Mouse (Mus musculus) embryonic facial prominence, embryonic 12.5 days (tissue): ENCODE results near the gene Qpctl. TPM values are rescaled to one million over a fixed set of nuclear protein-coding genes. Genes with fewer than 3 reads are reported as not detected.

Experiments
- ATAC-seq: fragments of 200-750 bp; cut with Nextera tagmentation; 2 replicates; pipeline ENCODE4 v1.8.0; 2017; ENCODE audit not compliant: insufficient number of reproducible peaks, insufficient read depth, low FRiP score, low TSS enrichment
- H3K27ac ChIP-seq: fragments of 300-500 bp; sonication (generic); 2 replicates; pipeline ENCODE4 v1.5.1; 2016; ENCODE audit warnings: mild to moderate bottlenecking
- H3K27me3 ChIP-seq: fragments of 300-500 bp; sonication (generic); 2 replicates; pipeline ENCODE4 v1.6.1; 2016; ENCODE audit warnings: mild to moderate bottlenecking, moderate library complexity
- H3K36me3 ChIP-seq: fragments of 300-500 bp; sonication (generic); 2 replicates; pipeline ENCODE4 v1.6.1; 2016; ENCODE audit warnings: mild to moderate bottlenecking
- H3K4me1 ChIP-seq: fragments of 300-500 bp; sonication (generic); 2 replicates; pipeline ENCODE4 v1.6.1; 2016
- H3K4me2 ChIP-seq: fragments of 300-500 bp; sonication (generic); replicated peaks from 2 replicates; pipeline ENCODE4 v1.6.1; 2016; ENCODE audit warnings: mild to moderate bottlenecking, moderate library complexity
- H3K4me3 ChIP-seq: fragments of 300-500 bp; sonication (generic); 2 replicates; pipeline ENCODE4 v1.5.1; 2016; ENCODE audit warnings: mild to moderate bottlenecking
- H3K9ac ChIP-seq: fragments of 300-500 bp; sonication (generic); 2 replicates; pipeline ENCODE4 v1.6.1; 2016; ENCODE audit warnings: mild to moderate bottlenecking, moderate library complexity
- H3K9me3 ChIP-seq: fragments of 300-500 bp; sonication (generic); 2 replicates; pipeline ENCODE4 v1.6.1; 2016; ENCODE audit warnings: mild to moderate bottlenecking, moderate library complexity
- WGBS: fragments of 180-500 bp; shearing (Covaris S2); methylation state at CpG from one replicate; pipeline ENCODE4 v1.1.7; 2016; 5-methylcytosine and 5-hydroxymethylcytosine counted together
- polyA plus RNA-seq: library from polyadenylated mRNA; unstranded; fragments of >200 nt; fragmentation: Nextera tagmentation; extraction: Ambion mirVana; gene quantifications from 2 replicates; pipeline ENCODE4 v1.2.1, GENCODE M21; 2016

Qpctl gene
- polyA plus RNA-seq, 1 experiment from 2014 or later: 17.4 TPM

DNA sequence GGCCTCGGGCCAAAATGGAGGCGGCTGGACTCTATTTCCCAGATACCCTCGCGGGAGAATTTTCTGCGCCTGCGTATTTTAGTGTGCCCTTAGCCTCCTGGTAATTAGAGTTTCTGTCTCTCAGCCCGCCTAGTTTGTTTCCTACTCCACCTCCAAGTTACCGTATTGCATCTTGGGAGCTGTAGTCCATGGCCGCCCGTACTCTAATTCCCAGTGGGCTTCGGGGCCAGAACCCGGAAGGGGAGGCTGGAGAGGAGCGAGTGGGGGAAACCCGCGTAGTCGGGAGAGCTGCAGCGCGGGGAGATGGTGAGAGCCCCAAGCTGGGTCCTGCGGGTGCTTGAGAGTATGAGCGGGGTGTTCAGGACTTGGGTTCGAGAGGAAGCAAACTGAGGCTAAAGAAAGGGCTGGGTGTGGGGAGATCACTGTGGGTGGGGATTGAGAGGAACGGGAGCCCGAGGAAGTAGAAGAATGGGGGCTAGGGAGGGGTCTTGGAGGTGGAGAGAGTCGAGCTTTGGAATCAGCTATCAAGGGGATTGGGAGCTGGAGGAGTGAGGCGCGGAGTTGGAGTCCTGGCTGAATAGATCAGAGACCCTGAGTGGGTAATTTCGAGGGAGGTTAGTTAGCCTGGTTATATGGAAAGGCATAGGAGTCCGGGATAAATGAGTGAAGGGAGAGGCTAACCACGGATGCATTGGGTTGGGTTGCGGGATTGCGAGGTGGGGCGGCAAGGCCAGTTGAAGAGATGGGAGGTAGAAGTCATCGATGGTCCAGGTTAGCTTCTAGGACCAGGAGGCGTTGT is 29.3 kb downstream of the Qpctl start, which contains the start of gene Fbxo46:
Gene Fbxo46 (plus strand): TSS at position 229 of the 799 bp plus-strand sequence.
- Histone ChIP-seq H3K4me3 (peak within 1 kb of the TSS; percentile 68), H3K4me1 (peaks cover 21% of the 10 kb centered on the region), H3K27me3 (no peaks in the 10 kb centered on the region), H3K9ac (peak within 1 kb of the TSS; percentile 70), H3K9me3 (0 out of 2 replicates have a peak, but pooled peaks cover 2% of the 10 kb centered on the region), H3K36me3 (no peaks in the 10 kb centered on the region), H3K27ac (0 out of 2 replicates have a peak within 1 kb of the TSS, but pooled peaks have one; percentile 30), H3K4me2 (peak within 1 kb of the TSS; percentile 81)
- peak; percentile 94 for ATAC-seq
- WGBS: 3% methylated on average over 34 of the region's 34 CpGs

DNA sequence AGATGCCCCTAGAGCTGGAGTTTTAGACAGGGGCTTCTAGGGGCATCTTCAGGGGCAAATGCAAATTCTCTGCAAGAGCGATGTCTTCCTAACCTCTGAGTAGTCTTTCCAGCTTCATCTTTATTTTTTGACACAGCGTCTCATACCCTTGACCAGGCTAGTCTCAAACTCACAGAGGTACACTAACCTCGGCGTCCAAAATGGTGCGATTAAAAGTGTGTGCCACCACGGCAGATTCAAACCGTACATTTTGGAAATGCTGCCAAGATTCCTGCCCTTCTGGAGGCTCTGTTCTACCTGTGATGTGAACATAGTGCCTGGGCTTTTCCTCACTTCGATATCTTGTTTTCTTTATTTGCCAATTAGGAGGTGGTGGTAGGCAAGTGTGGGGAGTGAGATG is 30.0 kb downstream of the Qpctl start:
- no peak overlapping the region for H3K4me2 ChIP-seq
- H3K36me3 ChIP-seq: no peaks in the 10 kb centered on the region
- no peak overlapping the region for H3K4me3 ChIP-seq
- H3K4me1 ChIP-seq: peaks cover 19% of the 10 kb centered on the region
- no peak overlapping the region for H3K9ac ChIP-seq
- no peak for ATAC-seq
- 0 out of 2 replicates have a peak, but pooled peaks cover 2% of the 10 kb centered on the region for H3K9me3 ChIP-seq
- WGBS: 94% methylated on average over 8 of the region's 8 CpGs
- H3K27me3 ChIP-seq: no peaks in the 10 kb centered on the region
- 0 out of 2 replicates have a peak overlapping the region, but pooled peaks have one; percentile 30 for H3K27ac ChIP-seq

DNA sequence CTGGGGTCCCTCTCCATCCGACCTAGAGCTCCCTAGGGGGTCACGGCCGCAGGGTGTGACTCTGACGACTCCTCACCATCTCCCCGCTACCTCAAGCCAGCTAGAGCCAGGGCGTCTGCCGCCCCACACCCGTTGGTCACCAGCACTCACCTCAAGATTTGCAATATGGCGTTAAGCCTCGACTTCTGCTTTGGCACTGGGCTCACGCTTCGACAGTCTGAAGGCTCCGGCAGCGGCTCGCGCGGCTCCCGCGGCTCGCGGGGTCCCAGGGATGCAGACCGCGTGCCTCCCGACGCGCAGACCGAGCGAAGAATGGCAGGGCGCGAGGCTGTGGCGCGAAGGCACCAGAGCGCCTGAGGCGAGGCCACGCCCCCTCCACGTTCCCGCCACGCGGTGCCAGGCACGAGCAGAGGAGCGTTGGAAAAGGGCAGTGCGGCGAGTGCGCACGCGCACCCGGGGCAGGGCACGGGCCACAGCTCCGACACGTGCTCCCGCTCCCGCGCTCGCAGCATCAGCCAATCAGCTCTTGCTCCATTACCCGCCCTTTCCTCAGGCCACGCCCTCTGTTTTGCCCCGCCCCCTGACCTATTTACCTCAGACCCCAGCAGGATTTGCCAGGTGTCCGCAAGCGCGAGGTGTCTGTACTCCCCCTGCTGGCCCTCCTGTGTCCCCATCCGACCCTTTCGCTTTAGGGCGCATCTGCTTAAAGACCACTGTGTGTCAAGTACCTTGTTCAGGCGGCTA is 30.9 kb downstream of the Qpctl start, which contains the start of gene Gm4969:
Gene Gm4969 (minus strand): TSS at position 341 of the 744 bp plus-strand sequence.
- Histone ChIP-seq H3K4me3 (peak within 1 kb of the TSS; percentile 23), H3K36me3 (no peaks in the 10 kb centered on the region), H3K4me1 (peaks cover 19% of the 10 kb centered on the region), H3K27ac (0 out of 2 replicates have a peak within 1 kb of the TSS, but pooled peaks have one; percentile 30), H3K9me3 (0 out of 2 replicates have a peak, but pooled peaks cover 2% of the 10 kb centered on the region), H3K4me2 (peak within 1 kb of the TSS; percentile 47), H3K27me3 (no peaks in the 10 kb centered on the region), H3K9ac (peak within 1 kb of the TSS; percentile 16; the same call in 1 of the 2 replicates)
- 22% methylated on average over 64 of the region's 64 CpGs for WGBS
- peak; percentile 17; the same call in 1 of the 2 replicates for ATAC-seq

DNA sequence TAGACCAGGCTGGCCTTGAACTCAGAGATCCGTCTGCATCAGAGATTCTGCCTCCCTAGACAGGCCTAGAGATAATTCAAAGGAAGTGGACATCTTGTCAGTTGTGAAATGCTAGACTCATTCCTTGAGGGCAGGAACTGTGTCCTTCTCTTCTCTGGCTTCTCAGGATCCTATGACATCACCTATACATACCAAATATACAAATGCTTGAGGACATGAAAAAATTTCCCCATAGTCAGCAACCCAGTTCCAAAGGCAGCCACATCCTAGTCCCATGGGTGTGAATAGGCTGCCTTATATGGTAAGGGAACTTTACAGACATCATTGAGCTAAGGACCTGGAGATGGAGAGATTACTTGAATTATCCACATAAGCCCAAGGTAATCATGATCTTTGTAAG is 39.5 kb downstream of the Qpctl start:
- H3K9ac ChIP-seq: no peak overlapping the region
- H3K4me1 ChIP-seq: no peaks in the 10 kb centered on the region
- no peak overlapping the region for H3K4me3 ChIP-seq
- no peaks in the 10 kb centered on the region for H3K9me3 ChIP-seq
- ATAC-seq: no peak
- 79% methylated on average over 1 of the region's 1 CpGs for WGBS
- H3K27ac ChIP-seq: no peak overlapping the region
- H3K27me3 ChIP-seq: no peaks in the 10 kb centered on the region
- no peak overlapping the region for H3K4me2 ChIP-seq
- H3K36me3 ChIP-seq: no peaks in the 10 kb centered on the region

DNA sequence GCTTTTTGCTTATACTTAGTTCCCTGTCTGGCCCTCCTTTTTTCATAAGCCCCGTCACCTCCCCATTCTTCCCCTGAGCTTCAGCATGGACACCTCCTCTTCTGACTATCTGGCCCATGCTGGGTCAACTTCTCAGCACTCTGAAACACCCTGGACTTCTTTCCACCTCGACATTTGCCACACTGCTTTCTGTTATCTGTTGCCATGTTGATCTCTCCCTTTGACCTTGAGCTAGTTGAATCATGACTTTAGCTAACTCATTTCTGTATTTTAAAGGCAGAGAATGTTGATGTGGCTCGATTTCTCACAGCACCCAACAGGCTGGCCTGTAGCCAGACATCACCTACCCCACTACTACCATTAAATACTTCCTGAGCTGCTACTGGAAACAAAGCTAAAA is 41.7 kb downstream of the Qpctl start:
- Histone ChIP-seq H3K9ac (no peak overlapping the region), H3K4me2 (no peak overlapping the region), H3K9me3 (peaks cover 6% of the 10 kb centered on the region; the same call in 1 of the 2 replicates), H3K27me3 (no peaks in the 10 kb centered on the region), H3K36me3 (no peaks in the 10 kb centered on the region), H3K4me1 (no peaks in the 10 kb centered on the region), H3K4me3 (no peak overlapping the region), H3K27ac (no peak overlapping the region)
- no peak for ATAC-seq
- WGBS: 62% methylated on average over 3 of the region's 3 CpGs

DNA sequence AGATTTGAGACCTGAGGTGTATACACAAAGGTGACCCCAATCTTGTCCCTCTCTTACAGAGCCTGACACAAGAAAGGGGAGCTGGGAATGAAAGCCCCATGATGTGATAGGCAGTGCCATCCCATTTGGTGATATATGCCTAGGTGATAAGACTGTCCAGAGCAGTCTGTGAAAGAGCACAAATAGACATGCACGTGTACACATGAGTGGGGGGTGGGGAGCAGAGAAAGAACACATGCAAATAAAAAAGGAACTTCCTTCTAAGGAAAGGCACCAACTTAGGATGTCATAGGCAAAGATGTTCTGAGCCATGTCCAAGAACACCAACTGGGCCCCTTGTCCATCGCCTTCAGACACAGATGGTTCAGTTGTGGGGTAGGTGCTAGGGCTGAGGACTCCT is 44.6 kb downstream of the Qpctl start:
- no peaks in the 10 kb centered on the region for H3K36me3 ChIP-seq
- H3K9me3 ChIP-seq: peaks cover 8% of the 10 kb centered on the region; the same call in 1 of the 2 replicates
- 78% methylated on average over 2 of the region's 2 CpGs for WGBS
- no peak overlapping the region for H3K9ac ChIP-seq
- no peak overlapping the region for H3K4me2 ChIP-seq
- no peak overlapping the region for H3K27ac ChIP-seq
- H3K4me3 ChIP-seq: no peak overlapping the region
- no peaks in the 10 kb centered on the region for H3K27me3 ChIP-seq
- no peak for ATAC-seq
- H3K4me1 ChIP-seq: no peaks in the 10 kb centered on the region

DNA sequence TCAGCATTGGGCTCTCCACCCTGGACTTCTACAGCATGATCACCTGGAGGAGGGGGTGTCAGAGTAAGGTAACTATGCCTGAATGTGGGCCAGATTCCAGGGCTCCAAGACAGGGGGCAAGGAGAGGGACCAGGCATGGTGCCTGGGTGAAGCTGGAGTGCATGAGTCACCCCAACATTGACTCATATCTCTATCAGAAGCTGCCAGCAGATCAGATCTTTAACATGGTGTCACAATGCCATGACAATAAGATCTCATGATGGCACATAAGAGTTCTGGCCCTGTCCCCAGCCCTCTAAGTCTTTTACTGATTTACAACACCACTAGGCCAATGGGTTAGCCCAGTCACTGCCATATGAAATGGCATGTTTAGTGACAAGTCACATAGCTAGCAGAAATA is 45.4 kb downstream of the Qpctl start:
- ATAC-seq: no peak
- H3K36me3 ChIP-seq: no peaks in the 10 kb centered on the region

DNA sequence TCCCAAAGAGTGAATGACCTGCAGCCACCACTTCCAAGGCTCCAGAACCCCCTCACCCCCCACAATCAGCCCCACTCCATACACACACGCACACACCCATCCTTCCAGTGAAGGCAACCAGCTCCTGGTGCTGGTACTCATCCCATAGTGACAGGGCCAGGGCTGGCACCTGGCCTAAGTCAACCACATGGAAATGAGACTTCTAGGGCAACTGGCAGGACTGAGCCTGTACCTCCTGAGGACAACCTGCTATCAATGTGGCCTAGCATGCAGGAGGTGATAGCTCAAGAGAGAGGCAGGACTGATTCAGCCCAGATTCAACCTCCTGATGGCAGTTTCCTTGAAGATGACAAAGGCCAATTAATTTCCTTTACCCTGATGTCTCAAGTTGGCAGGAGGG is 48.8 kb downstream of the Qpctl start:
- Histone ChIP-seq H3K4me1 (peaks cover 25% of the 10 kb centered on the region), H3K9ac (no peak overlapping the region), H3K36me3 (peaks cover 13% of the 10 kb centered on the region), H3K4me2 (no peak overlapping the region), H3K27me3 (no peaks in the 10 kb centered on the region), H3K9me3 (peaks cover 8% of the 10 kb centered on the region; the same call in 1 of the 2 replicates), H3K27ac (no peak overlapping the region), H3K4me3 (no peak overlapping the region)
- no peak for ATAC-seq
- WGBS: 75% methylated on average over 1 of the region's 1 CpGs

More for the DNA sequence above, 45.4 kb downstream of the Qpctl start:
- Histone ChIP-seq H3K27ac (no peak overlapping the region), H3K9me3 (peaks cover 8% of the 10 kb centered on the region; the same call in 1 of the 2 replicates), H3K4me2 (no peak overlapping the region), H3K27me3 (no peaks in the 10 kb centered on the region), H3K4me3 (no peak overlapping the region), H3K9ac (no peak overlapping the region), H3K4me1 (0 out of 2 replicates have a peak, but pooled peaks cover 4% of the 10 kb centered on the region)

DNA sequence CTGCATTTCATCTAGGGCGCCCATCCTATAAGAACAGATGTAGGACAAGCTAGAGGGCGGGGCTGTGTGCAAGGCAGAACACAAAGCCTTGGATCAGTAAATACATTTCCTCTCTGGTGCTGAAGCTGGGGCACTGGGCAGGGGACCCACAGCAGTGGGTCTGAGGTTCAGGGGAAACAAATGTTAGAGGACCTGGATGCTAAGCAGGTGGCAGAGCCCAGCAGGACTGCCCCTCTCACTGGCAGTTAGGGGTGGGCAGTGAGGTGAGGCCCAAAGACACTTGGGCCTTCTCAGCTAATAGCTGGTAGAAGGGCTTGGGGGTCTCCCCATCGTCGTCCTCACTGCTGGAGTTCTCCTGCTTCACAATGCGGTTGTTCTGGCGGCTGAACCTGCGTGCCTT is 50.3 kb downstream of the Qpctl start:
- Histone ChIP-seq H3K27me3 (no peaks in the 10 kb centered on the region), H3K9ac (no peak overlapping the region), H3K27ac (no peak overlapping the region), H3K36me3 (peaks cover 13% of the 10 kb centered on the region), H3K4me2 (no peak overlapping the region), H3K9me3 (peaks cover 8% of the 10 kb centered on the region; the same call in 1 of the 2 replicates), H3K4me3 (no peak overlapping the region), H3K4me1 (peaks cover 25% of the 10 kb centered on the region)
- 68% methylated on average over 7 of the region's 7 CpGs for WGBS
- no peak for ATAC-seq

DNA sequence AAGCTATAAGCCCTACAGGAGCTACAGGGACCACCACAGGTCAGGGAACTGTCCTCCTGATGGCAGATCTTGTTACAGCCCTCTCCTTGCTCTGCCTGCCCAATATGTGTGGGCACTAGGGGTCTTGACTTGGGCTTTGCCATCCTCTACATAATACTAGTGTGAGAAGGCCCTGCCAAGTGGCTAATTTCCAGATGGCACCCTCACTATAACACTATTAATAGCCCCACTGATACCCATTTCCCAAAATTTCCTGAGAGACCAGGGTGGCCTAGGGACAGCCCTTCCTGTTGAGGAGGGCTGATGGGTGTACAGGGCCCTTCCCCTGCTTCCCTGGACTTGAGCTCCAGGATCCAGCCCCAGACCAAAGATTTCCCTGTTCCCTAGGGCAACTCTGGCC is 51.2 kb downstream of the Qpctl start:
- H3K27me3 ChIP-seq: no peaks in the 10 kb centered on the region
- H3K36me3 ChIP-seq: peaks cover 13% of the 10 kb centered on the region
- no peak overlapping the region for H3K4me3 ChIP-seq
- no peak overlapping the region for H3K9ac ChIP-seq
- peaks cover 6% of the 10 kb centered on the region; the same call in 1 of the 2 replicates for H3K9me3 ChIP-seq
- ATAC-seq: no peak
- H3K4me1 ChIP-seq: peaks cover 31% of the 10 kb centered on the region
- no peak overlapping the region for H3K27ac ChIP-seq
- H3K4me2 ChIP-seq: no peak overlapping the region

DNA sequence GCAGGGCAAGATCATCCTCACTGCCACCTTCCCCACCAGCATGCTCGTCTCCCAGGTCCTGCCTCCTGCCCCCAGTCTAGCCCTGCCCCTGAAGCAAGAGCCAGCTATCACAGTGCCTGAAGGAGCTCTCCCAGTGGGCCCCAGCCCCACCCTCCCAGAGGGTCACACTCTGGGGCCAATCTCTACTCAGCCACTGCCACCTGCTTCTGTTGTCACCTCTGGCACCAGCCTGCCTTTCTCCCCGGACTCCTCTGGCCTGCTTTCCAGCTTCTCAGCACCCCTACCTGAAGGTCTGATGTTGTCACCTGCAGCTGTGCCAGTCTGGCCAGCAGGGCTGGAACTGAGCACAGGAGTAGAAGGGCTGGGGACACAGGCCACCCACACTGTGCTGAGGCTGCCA is 51.9 kb downstream of the Qpctl start:
- Histone ChIP-seq H3K27me3 (no peaks in the 10 kb centered on the region), H3K36me3 (peaks cover 13% of the 10 kb centered on the region), H3K9ac (0 out of 2 replicates have a peak overlapping the region, but pooled peaks have one; percentile 91), H3K9me3 (no peaks in the 10 kb centered on the region), H3K4me2 (peak overlapping the region; percentile 85), H3K4me1 (peaks cover 37% of the 10 kb centered on the region), H3K27ac (no peak overlapping the region), H3K4me3 (no peak overlapping the region)
- 63% methylated on average over 2 of the region's 2 CpGs for WGBS
- no peak for ATAC-seq
